Mouse (Mus musculus): Measurements from ENCODE around the gene Rhox2h. TPM values are rescaled to one million over a fixed set of nuclear protein-coding genes. Genes with fewer than 3 reads are reported as not detected.

Rhox2h gene
- polyA plus RNA-seq, 1 experiment from 2014 or later = not detected

Other genes starting within 250 kb of the Rhox2h start
- gene Rhox4b, start 240.8 kb downstream of the Rhox2h start, polyA plus RNA-seq (2014; fragmentation: Nextera tagmentation; extraction: Ambion mirVana) = not detected in 2 replicates
- not detected in 2 replicates for gene Rhox2c, start 219.6 kb downstream of the Rhox2h start, polyA plus RNA-seq (2014; fragmentation: Nextera tagmentation; extraction: Ambion mirVana)
- not detected in 2 replicates for gene Rhox3c, start 214.7 kb downstream of the Rhox2h start, polyA plus RNA-seq (2014; fragmentation: Nextera tagmentation; extraction: Ambion mirVana)
- gene Rhox4c, start 192.9 kb downstream of the Rhox2h start, polyA plus RNA-seq (2014; fragmentation: Nextera tagmentation; extraction: Ambion mirVana) = not detected in 2 replicates
- not detected in 2 replicates for gene Rhox2d, start 179.8 kb downstream of the Rhox2h start, polyA plus RNA-seq (2014; fragmentation: Nextera tagmentation; extraction: Ambion mirVana)
- gene Rhox4d, start 158.9 kb downstream of the Rhox2h start, polyA plus RNA-seq (2014; fragmentation: Nextera tagmentation; extraction: Ambion mirVana) = not detected in 2 replicates
- gene Rhox2e, start 142.8 kb downstream of the Rhox2h start, polyA plus RNA-seq (2014; fragmentation: Nextera tagmentation; extraction: Ambion mirVana) = 0.30 TPM in 1 of 2 replicates, not detected in the other
- gene Rhox3e, start 131.3 kb downstream of the Rhox2h start, polyA plus RNA-seq (2014; fragmentation: Nextera tagmentation; extraction: Ambion mirVana) = not detected in 2 replicates
- gene Rhox4e, start 115.9 kb downstream of the Rhox2h start, polyA plus RNA-seq (2014; fragmentation: Nextera tagmentation; extraction: Ambion mirVana) = not detected in 2 replicates
- not detected in 2 replicates for gene Rhox2f, start 101.9 kb downstream of the Rhox2h start, polyA plus RNA-seq (2014; fragmentation: Nextera tagmentation; extraction: Ambion mirVana)
- not detected in 2 replicates for gene Rhox3f, start 92.3 kb downstream of the Rhox2h start, polyA plus RNA-seq (2014; fragmentation: Nextera tagmentation; extraction: Ambion mirVana)
- not detected in 2 replicates for gene Rhox4f, start 65.6 kb downstream of the Rhox2h start, polyA plus RNA-seq (2014; fragmentation: Nextera tagmentation; extraction: Ambion mirVana)
- not detected in 2 replicates for gene Rhox3g, start 44.7 kb downstream of the Rhox2h start, polyA plus RNA-seq (2014; fragmentation: Nextera tagmentation; extraction: Ambion mirVana)
- gene Rhox2g, start 29.8 kb downstream of the Rhox2h start, polyA plus RNA-seq (2014; fragmentation: Nextera tagmentation; extraction: Ambion mirVana) = not detected in 2 replicates
- gene Rhox4g, start 21.9 kb downstream of the Rhox2h start, polyA plus RNA-seq (2014; fragmentation: Nextera tagmentation; extraction: Ambion mirVana) = not detected in 2 replicates
- not detected in 2 replicates for gene Rhox3h, start 4.5 kb downstream of the Rhox2h start, polyA plus RNA-seq (2014; fragmentation: Nextera tagmentation; extraction: Ambion mirVana)
- 0.71 and 1.3 TPM in 2 replicates for gene Rhox5, start 131.6 kb upstream of the Rhox2h start, polyA plus RNA-seq (2014; fragmentation: Nextera tagmentation; extraction: Ambion mirVana)
- not detected in 2 replicates for gene Rhox6, start 153.6 kb upstream of the Rhox2h start, polyA plus RNA-seq (2014; fragmentation: Nextera tagmentation; extraction: Ambion mirVana)
- gene Rhox7a, start 158.4 kb upstream of the Rhox2h start, polyA plus RNA-seq (2014; fragmentation: Nextera tagmentation; extraction: Ambion mirVana) = not detected in 2 replicates
- not detected in 2 replicates for gene Rhox8, start 205.7 kb upstream of the Rhox2h start, polyA plus RNA-seq (2014; fragmentation: Nextera tagmentation; extraction: Ambion mirVana)
- gene Rhox7b, start 224.0 kb upstream of the Rhox2h start, polyA plus RNA-seq (2014; fragmentation: Nextera tagmentation; extraction: Ambion mirVana) = not detected in 2 replicates
- gene Rhox9, start 228.5 kb upstream of the Rhox2h start, polyA plus RNA-seq (2014; fragmentation: Nextera tagmentation; extraction: Ambion mirVana) = not detected in 2 replicates